Mouse (Mus musculus) heart, postnatal 0 days (tissue): ENCODE data around the gene Cfap20. TPM values are rescaled to one million over a fixed set of nuclear protein-coding genes. Genes with fewer than 3 reads are reported as not detected.
"Not testable (repeated sequence)": the region's sequence is repeated elsewhere in the genome, so short reads cannot be mapped to it uniquely, and the experiment has no call there.

Experiments used
- ATAC-seq: fragments of 200-750 bp; cut with Nextera tagmentation; 2 replicates; pipeline ENCODE4 v1.8.0; 2017; ENCODE audit warnings: low read depth, moderate number of reproducible peaks, moderate library complexity; ENCODE audit not compliant: insufficient read depth
- DNase-seq: peaks from one replicate; pipeline ENCODE4 v3.0.0-alpha.2; 2016; ENCODE audit warnings: low spot score
- H3K27ac ChIP-seq: fragments of 300-500 bp; sonication (generic); 2 replicates; pipeline ENCODE4 v1.5.1; 2014; ENCODE audit warnings: low read depth, mild to moderate bottlenecking
- H3K27me3 ChIP-seq: fragments of 300-500 bp; sonication (generic); 2 replicates; pipeline ENCODE4 v1.6.1; 2014; ENCODE audit warnings: low read length, mixed read lengths; ENCODE audit not compliant: control insufficient read depth, insufficient read depth
- H3K36me3 ChIP-seq: fragments of 300-500 bp; sonication (generic); replicated peaks from 2 replicates; pipeline ENCODE4 v1.6.1; 2014; ENCODE audit warnings: low read length, mixed read lengths; ENCODE audit not compliant: control insufficient read depth, insufficient read depth
- H3K4me1 ChIP-seq: fragments of 300-500 bp; sonication (generic); 2 replicates; pipeline ENCODE4 v1.6.1; 2014; ENCODE audit warnings: antibody characterized with exemption; ENCODE audit not compliant: control insufficient read depth, insufficient read depth
- H3K4me2 ChIP-seq: fragments of 300-500 bp; sonication (generic); 2 replicates; pipeline ENCODE4 v1.6.1; 2014; ENCODE audit warnings: low read depth, mild to moderate bottlenecking, low read length, moderate library complexity
- H3K4me3 ChIP-seq: fragments of 300-500 bp; sonication (generic); 2 replicates; pipeline ENCODE4 v1.5.1; 2014; ENCODE audit warnings: low read depth, low read length
- H3K9ac ChIP-seq: fragments of 300-500 bp; sonication (generic); replicated peaks from 2 replicates; pipeline ENCODE4 v1.6.1; 2014; ENCODE audit warnings: low read depth, low read length, mixed read lengths
- H3K9me3 ChIP-seq: fragments of 300-500 bp; sonication (generic); replicated peaks from 2 replicates; pipeline ENCODE4 v1.6.1; 2016; ENCODE audit warnings: low read length; ENCODE audit not compliant: control insufficient read depth
- CTCF ChIP-seq: IDR thresholded peaks from 2 replicates; pipeline ENCODE4 v1.5.1; 2016; ENCODE audit warnings: antibody characterized with exemption, control low read depth, low read depth
- EP300 ChIP-seq: IDR thresholded peaks from 2 replicates; pipeline ENCODE4 v1.6.1; 2016; ENCODE audit warnings: antibody characterized with exemption, low read depth
- WGBS: fragments of 180-500 bp; shearing (Covaris S2); extraction: QIAGEN DNeasy Blood & Tissue Kit; methylation state at CpG from one replicate; pipeline ENCODE4 v1.1.7; 2014; 5-methylcytosine and 5-hydroxymethylcytosine counted together
- polyA plus RNA-seq: library from polyadenylated mRNA; unstranded; fragments of >200 nt; fragmentation: Nextera tagmentation; extraction: Ambion mirVana; gene quantifications from 2 replicates; pipeline ENCODE4 v1.2.1, GENCODE M21; 2015
- total RNA-seq: library from RNA; depleted of rRNA; stranded (reverse); fragments of >200 nt; gene quantifications from 2 replicates; pipeline ENCODE4 v1.2.3, GENCODE M21; 2014; ENCODE audit warnings: low replicate concordance

The Cfap20 gene
- total and polyA plus RNA-seq, 2 experiments from 2014 or later = 93.8 to 112 TPM

DNA sequence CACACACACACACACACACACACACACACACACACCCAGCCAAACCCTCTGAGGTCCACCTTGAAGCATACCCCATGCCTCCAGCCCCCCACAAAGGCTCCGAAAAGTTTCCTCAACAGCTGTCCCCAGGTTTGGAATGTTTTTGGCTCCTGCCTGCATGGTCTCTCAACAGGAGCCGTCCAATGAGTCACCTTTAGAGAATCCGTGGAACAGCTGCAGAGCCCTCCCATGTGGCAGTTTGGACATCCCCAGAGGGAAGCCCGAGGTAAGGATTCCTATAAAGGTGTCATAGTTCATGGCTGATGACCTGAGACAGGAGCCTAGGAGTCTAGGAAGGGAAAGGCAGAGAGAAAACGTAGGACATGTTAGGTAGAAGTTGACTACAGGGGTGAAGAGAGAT, 48.6 kb downstream of the Cfap20 start:
- H3K36me3 ChIP-seq = no peaks in the 10 kb centered on the region
- H3K9me3 ChIP-seq = no peaks in the 10 kb centered on the region
- TF ChIP-seq CTCF = no peak
- TF ChIP-seq EP300 = no peak
- no peak overlapping the region for H3K27ac ChIP-seq
- H3K4me3 ChIP-seq = no peak overlapping the region
- no peaks in the 10 kb centered on the region for H3K27me3 ChIP-seq
- ATAC-seq (no peak), DNase-seq (no peak)
- H3K4me2 ChIP-seq = no peak overlapping the region
- H3K4me1 ChIP-seq = peaks cover 6% of the 10 kb centered on the region
- H3K9ac ChIP-seq = no peak overlapping the region
- 42% methylated on average over 5 of the region's 5 CpGs for WGBS

DNA sequence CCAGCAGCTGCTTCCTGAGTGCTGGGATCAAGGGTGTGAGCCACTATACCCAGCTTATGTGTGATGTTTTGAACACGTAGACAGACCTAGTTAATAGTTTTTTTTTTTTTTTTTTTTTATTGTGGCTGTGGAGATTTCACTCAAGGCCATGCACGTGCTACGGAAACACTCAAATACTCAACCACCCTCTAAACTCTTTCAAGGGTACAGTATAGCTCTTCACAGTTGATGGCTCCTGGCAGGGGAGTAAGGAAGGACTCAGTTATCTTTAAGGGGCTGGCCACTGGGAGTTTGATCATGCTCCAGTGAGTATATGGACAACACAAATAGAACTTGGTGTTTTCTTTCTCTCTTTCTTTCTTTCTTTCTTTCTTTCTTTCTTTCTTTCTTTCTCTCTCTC, 50.2 kb downstream of the Cfap20 start:
- DNase-seq (no peak), ATAC-seq (no peak)
- 79% methylated on average over 3 of the region's 3 CpGs for WGBS
- Histone ChIP-seq H3K36me3 (no peaks in the 10 kb centered on the region), H3K4me1 (peaks cover 10% of the 10 kb centered on the region), H3K9me3 (no peaks in the 10 kb centered on the region), H3K4me3 (no peak overlapping the region), H3K27ac (no peak overlapping the region), H3K27me3 (no peaks in the 10 kb centered on the region), H3K9ac (no peak overlapping the region), H3K4me2 (no peak overlapping the region)
- TF ChIP-seq EP300 = no peak
- TF ChIP-seq CTCF = no peak

DNA sequence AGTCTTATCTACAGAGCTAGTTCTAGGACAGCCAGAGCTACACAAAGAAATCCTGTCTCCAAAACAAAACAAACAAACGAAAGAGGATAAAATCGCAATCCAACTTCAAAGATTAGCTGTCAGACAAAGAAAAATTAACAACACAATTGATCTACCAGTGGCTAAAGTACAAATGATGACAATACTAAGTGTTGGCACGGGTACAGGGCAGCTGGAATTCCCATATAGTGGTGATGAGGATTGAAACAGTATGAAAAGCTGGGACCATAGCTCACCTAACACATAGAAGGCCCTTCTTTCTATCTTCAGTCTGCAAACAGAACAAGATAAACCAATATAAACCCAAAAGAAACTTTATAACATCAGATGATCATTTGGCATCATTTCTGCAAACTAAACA, 53.1 kb downstream of the Cfap20 start:
- Histone ChIP-seq H3K9me3 (no peaks in the 10 kb centered on the region), H3K4me1 (peaks cover 25% of the 10 kb centered on the region), H3K4me3 (no peak overlapping the region), H3K27me3 (no peaks in the 10 kb centered on the region), H3K27ac (no peak overlapping the region), H3K36me3 (no peaks in the 10 kb centered on the region), H3K9ac (no peak overlapping the region), H3K4me2 (no peak overlapping the region)
- WGBS = 76% methylated on average over 3 of the region's 3 CpGs
- no peak for TF ChIP-seq EP300
- no peak for TF ChIP-seq CTCF
- no peak for DNase-seq
- ATAC-seq = no peak

DNA sequence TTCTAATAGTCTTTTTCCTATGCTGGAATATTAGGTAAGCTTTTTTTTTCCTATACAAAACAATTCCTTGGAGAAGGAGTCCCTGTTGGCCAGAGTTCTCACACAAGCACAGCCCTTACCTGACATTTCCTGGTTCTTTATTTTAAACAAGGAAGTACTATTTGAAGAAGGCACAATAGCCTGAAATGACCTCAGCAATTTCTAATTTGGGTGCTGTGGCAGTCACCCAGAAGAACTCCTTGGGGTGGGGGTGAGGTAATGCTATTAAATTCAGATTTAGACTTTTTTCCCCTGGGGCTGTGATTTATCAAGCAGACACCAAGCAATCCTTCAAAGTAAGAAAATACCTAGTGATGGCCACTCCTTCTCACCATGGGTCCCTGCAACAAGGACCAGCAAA, 53.7 kb downstream of the Cfap20 start:
- Histone ChIP-seq H3K27me3 (no peaks in the 10 kb centered on the region), H3K4me2 (no peak overlapping the region), H3K9ac (no peak overlapping the region), H3K9me3 (no peaks in the 10 kb centered on the region), H3K27ac (peak overlapping the region; percentile 17; the same call in 1 of the 2 replicates), H3K4me3 (no peak overlapping the region), H3K4me1 (peaks cover 25% of the 10 kb centered on the region), H3K36me3 (no peaks in the 10 kb centered on the region)
- TF ChIP-seq CTCF = no peak
- ATAC-seq (no peak), DNase-seq (no peak)

DNA sequence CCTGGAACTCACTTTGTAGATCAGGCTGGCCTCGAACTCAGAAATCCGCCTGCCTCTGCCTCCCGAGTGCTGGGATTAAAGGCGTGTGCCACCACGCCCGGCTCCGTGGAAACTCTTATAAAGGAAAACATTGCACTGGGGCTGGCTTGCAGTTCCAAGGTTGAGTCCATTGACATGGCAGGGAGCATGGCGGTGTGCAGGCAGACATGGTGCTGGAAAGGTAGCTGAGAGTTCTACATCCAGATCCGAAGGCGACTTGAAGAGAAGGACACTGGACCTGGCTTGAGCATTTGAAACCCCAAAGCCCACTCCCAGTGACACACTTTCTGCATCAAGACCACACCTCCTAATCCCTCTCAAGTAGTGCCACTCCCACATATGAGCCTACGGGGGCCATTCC, 55.7 kb downstream of the Cfap20 start:
- ATAC-seq, H3K9me3 ChIP-seq, H3K27me3 ChIP-seq, H3K9ac ChIP-seq, H3K36me3 ChIP-seq, H3K4me2 ChIP-seq, H3K27ac ChIP-seq, DNase-seq, H3K4me3 ChIP-seq: not testable (repeated sequence)
- 94% methylated on average over 11 of the region's 11 CpGs for WGBS
- peaks cover 28% of the 10 kb centered on the region for H3K4me1 ChIP-seq

DNA sequence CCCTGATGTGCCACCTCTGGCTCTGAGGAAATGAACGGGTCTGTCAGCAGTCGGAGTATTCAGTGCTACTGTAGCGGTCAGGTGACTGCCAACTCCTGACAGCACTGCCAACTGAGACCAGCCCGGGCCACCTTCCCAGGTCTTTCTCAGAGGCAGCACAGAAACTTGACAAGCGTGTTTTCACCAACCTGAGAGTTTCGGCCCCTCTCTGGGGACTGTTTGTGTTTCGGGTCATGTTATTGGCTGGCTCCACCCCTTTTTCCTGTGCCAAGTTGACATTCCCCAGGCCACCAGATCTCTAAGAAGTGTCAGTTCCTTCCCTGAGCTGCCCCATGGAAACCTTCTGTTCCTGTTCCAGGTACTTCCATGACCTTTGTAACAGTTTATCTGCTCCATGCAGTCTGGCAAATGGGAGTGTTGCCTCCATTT, 56.8 kb downstream of the Cfap20 start:
- ATAC-seq = peak; percentile 67
- peak; percentile 68 for DNase-seq

More for the DNA sequence above, 56.8 kb downstream of the Cfap20 start:
- 8% methylated on average over 7 of the region's 7 CpGs for WGBS
- Histone ChIP-seq H3K9me3 (no peaks in the 10 kb centered on the region), H3K4me3 (no peak overlapping the region), H3K4me1 (peaks cover 38% of the 10 kb centered on the region), H3K27ac (peak overlapping the region; percentile 85), H3K36me3 (peaks cover 4% of the 10 kb centered on the region; the same call in 1 of the 2 replicates), H3K27me3 (no peaks in the 10 kb centered on the region), H3K4me2 (peak overlapping the region; percentile 36), H3K9ac (no peak overlapping the region)
- TF ChIP-seq EP300 (peak; percentile 16; the same call in 1 of the 2 replicates), CTCF (no peak)
